Mouse (Mus musculus) embryonic stem cell, embryonic (primary cell): ENCODE measurements around the gene Ankrd13b.

ENCODE experiments used
- CTCF ChIA-PET, 4 experiments: fragments of 300-600 bp in 2 of 4; fragments of 350-600 bp in 2 of 4; sonication (Branson Sonifier 250); formaldehyde crosslinking; loops; one replicate each; lab custom pipeline; 2022; ENCODE audit warnings: inconsistent platforms in 2 of 4; lab: Charles Lee
- POLR2A ChIA-PET, 4 experiments: fragments of 300-600 bp in 2 of 4; fragments of 350-600 bp in 2 of 4; sonication (Branson Sonifier 250); formaldehyde crosslinking; loops; one replicate each; lab custom pipeline; 2022; ENCODE audit warnings: antibody characterized with exemption in 4 of 4, inconsistent platforms in 1 of 4; lab: Charles Lee

Ankrd13b gene

DNA sequence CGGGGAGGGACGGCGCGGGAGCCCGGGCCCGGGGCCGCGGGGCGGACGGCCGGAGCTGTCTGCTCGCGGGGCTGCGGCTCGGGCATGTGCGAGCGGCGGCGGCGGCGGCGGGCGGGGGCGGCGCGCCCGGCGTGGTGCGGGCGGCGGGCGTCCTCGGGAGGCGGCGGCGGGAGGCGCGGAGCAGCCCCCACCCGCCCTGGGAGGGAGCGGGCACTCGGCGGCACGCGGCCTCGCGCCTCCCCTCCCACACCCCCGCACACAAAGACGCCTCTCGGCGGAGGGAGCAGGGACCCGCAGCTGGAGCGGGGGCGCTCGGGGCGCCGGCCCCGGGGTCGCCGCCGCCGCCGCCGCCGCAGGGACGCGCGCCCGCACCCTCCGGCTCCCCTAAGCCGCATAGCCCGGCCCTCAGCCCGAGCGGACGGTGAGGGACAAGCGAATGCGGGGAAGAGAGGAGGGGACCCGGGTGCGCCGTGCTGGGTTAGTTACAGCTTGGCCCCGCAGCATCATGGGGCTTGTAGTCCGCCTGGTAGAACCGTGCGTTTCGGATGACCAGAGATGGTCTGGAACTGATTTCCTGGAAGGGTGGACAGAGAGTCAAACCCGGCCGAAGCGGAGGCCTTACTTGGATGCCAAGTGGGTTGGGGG, at the start of gene Ankrd13b:
Gene Ankrd13b, minus strand, starts transcription at position 88 of the 645 bp plus-strand sequence.
- CTCF ChIA-PET = interaction anchor here in 3 of 4 experiments (0.6 to 3.3 kb wide), 16 partner anchors 11 to 184 kb away, joined by 3 to 22 read pairs (median 4); no protein-coding TSS in a partner anchor
- POLR2A ChIA-PET = interaction anchor here in 3 of 4 experiments (0.6 to 11.6 kb wide), 14 partner anchors 11 to 561 kb away, joined by 3 to 210 read pairs (median 4); partner anchors contain the start of genes Abhd15 (in 1 of the 3), Phf12 (in 1 of the 3), Taok1 (in 1 of the 3) and Trp53i13 (in 1 of the 3)

GRCm38 (mm10) chr11:77532202-77532846, 42.8 kb upstream of the Ankrd13b start:
- ChIA-PET CTCF (interaction anchor here in 1 of 4 experiments (0.6 kb wide), 1 partner anchor 495 kb away, joined by 5 read pairs; no protein-coding TSS in a partner anchor), POLR2A (no interaction called here)

DNA sequence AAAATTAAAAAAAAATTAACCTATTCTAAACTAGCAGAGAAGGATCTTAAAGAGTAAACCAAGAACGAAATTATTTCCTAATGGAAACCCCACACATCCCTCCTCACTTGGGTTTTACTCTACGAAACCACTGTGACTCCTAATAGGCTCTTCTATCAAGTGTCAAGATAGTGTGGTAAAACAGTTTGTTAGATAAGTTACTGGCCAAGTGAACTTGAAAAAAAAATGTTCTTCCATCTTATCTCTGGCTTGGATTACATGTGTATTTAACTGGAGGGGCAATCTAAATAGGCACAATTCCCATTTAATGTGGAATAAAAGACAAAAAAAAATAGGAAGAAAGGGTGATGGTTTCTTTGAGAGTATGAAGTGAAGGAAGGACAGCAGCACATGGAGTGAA, 41.4 kb upstream of the Ankrd13b start:
- CTCF ChIA-PET = no interaction called here
- POLR2A ChIA-PET = no interaction called here

- ChIA-PET CTCF (interaction anchor here in 1 of 4 experiments (0.7 kb wide), 1 partner anchor 549 kb away, joined by 3 read pairs; no protein-coding TSS in a partner anchor), POLR2A (interaction anchor here in 1 of 4 experiments (0.7 to 2.8 kb wide), 5 partner anchors 10 to 247 kb away, joined by 3 to 21 read pairs (median 5); partner anchors contain the start of genes Abhd15 and Trp53i13)
Observed at GRCm38 (mm10) chr11:77529644-77530043, 40.2 kb upstream of the Ankrd13b start.

DNA sequence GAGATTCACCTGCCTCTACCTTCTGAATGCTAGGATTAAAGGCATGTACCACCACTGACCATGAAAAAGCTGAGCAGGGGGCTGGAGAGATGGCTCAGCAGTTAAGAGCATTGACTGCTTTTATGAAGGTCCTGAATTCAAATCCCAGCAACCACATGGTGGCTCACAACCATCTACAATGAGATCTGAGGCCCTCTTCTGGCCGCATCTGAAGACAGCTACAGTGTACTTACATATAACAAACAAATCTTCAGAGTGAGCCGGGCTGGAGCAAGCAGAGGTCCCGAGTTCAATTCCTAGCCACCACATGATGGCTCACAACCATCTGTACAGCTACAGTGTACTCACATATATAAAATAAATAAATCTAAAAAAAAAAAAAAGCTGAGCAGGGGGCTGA, 38.9 kb upstream of the Ankrd13b start:
- CTCF ChIA-PET = interaction anchor here (0.6 to 1.5 kb wide), 27 partner anchors 9 to 849 kb away, joined by 3 to 13 read pairs (median 3); partner anchors contain the start of genes Abhd15 (in 1 of the 4) and Gm10392 (in 1 of the 4)
- POLR2A ChIA-PET = interaction anchor here in 3 of 4 experiments (0.5 to 2.8 kb wide), 19 partner anchors 9 to 101 kb away, joined by 3 to 21 read pairs (median 3); partner anchors contain the start of genes Abhd15 (in 2 of the 3), Trp53i13 (in 2 of the 3), Git1 (in 1 of the 3) and Gm10392 (in 1 of the 3)

- ChIA-PET CTCF (interaction anchor here in 1 of 4 experiments (0.9 kb wide), 1 partner anchor 99 kb away, joined by 3 read pairs; no protein-coding TSS in a partner anchor), POLR2A (interaction anchor here in 1 of 4 experiments (1.1 kb wide), 1 partner anchor 8 kb away, joined by 3 read pairs; no protein-coding TSS in a partner anchor)
Observed at GRCm38 (mm10) chr11:77525804-77526486, 36.5 kb upstream of the Ankrd13b start.

DNA sequence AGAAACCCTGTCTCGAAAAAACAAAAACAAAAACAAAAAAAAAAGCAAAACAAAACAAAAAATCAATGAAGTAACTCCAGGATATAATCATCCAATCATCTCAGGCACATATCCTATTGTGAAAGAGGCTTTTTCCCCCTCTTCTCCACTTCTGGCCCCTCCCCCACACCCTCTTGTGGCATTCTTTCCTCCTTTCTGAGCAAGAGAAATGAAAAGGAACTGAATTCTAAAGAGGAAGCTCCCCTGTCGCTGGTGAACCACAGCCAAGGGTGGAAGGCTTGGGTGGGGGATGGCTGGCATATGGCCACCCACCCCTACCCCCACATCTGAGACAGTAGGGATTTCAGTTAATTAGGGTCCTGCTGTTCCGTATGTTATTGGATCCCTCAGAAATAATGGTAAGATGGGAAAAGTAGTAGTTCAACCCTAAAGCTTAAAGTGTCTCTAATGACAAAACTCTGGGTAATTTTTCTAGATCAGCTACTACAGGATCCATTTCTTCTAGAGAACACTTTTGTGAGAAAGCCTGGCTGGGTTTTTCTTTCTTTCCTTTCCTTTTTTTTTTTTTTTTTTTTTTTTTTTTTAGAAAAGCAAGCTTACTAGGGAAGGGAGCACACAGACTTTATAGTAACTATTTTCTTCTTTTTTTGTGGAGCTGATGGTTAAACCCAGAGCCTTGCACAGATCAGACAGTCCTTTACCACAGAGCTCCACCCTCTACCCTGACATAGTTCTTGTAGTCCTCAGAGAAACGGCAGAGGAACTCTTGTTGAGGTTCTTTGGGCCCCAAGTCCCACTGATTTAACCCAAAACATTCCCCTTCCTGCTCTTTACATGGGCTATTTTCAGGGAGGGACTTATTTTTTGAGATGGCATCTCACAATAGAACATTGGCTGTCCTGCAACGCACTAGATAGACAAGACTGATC, 31.4 kb upstream of the Ankrd13b start:
- CTCF ChIA-PET = interaction anchor here in 3 of 4 experiments (0.6 to 2.0 kb wide), 7 partner anchors 13 to 468 kb away, joined by 3 to 12 read pairs (median 4); no protein-coding TSS in a partner anchor
- POLR2A ChIA-PET = interaction anchor here in 3 of 4 experiments (0.6 to 2.2 kb wide), 16 partner anchors 8 to 1836 kb away, joined by 3 to 7 read pairs (median 3); partner anchors contain the start of gene Rpl23a (in 1 of the 3)

DNA sequence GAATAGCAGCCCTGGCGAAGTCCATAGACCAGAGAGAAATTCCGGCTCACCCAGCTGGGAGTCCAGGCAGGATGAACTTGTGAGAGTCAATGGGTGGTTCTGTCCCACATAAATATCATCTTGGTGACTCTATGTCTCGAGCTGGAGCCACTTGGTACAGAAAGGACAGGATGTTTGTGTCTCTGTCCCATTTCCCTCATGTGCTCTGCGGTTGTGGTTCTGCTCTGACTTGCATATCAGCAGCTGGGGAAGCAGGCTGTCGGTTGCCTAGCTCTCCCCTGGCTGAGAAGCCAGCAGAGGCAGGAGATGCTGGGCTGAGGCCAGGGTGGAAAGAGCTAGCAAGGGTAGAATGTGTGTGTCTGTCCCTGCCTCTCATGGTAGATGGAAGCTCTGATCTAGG, 29.6 kb upstream of the Ankrd13b start, which contains the start of gene Gm10392:
Gene Gm10392, minus strand, starts transcription at position 156 of the 400 bp plus-strand sequence.
- ChIA-PET POLR2A (interaction anchor here in 3 of 4 experiments (0.5 to 1.6 kb wide), 13 partner anchors 9 to 133 kb away, joined by 3 to 9 read pairs (median 3); partner anchors contain the start of gene Taok1 (in 1 of the 3)), CTCF (interaction anchor here in 2 of 4 experiments (1.1 to 2.0 kb wide), 5 partner anchors 9 to 18 kb away, joined by 3 to 7 read pairs (median 4); no protein-coding TSS in a partner anchor)

DNA sequence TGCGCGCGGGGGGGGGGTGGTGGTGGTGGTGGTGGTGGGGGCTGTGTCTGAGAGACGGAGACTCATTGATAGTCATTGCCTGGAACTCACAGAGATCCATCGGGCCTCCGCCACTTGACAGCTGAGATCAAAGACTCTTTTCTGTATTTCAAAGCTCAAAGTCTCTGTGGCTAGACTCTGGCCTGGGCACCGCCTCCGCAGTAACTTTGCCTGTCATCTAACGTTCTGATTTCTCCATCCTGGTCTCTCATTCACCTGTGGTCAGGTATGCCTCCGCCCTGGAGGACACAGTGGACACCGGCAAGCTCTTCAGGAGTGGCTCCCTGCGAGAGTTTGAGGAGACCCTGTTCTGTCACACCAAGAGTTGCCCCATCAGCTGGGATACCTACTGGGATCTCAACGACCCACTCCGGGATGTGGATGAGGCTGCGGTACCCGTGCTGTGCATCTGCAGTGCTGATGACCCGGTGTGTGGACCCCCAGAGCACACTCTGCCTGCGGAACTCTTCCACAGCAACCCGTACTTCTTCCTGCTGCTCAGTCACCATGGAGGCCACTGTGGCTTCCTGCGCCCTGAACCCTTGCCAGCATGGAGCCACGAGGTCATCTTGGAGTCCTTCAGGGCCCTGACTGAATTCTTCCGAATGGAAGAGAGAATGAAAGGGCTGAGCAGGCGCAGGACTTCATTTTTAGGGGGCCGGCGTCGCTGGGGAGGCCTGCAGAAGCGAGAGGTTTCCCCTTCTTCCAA, 28.7 kb upstream of the Ankrd13b start:
- ChIA-PET CTCF (interaction anchor here (0.5 to 1.8 kb wide), 5 partner anchors 10 to 44 kb away, joined by 3 to 14 read pairs (median 4); no protein-coding TSS in a partner anchor), POLR2A (interaction anchor here in 2 of 4 experiments (1.0 to 16.4 kb wide), 4 partner anchors 8 to 51 kb away, joined by 3 to 210 read pairs (median 4); partner anchors contain the start of genes Ankrd13b (in 1 of the 2) and Git1 (in 1 of the 2))

- POLR2A ChIA-PET = interaction anchor here in 3 of 4 experiments (0.6 to 16.4 kb wide), 14 partner anchors 12 to 831 kb away, joined by 3 to 210 read pairs (median 3); partner anchors contain the start of genes Ankrd13b (in 1 of the 3), Git1 (in 1 of the 3) and Taok1 (in 1 of the 3)
- CTCF ChIA-PET = interaction anchor here in 2 of 4 experiments (0.6 to 1.8 kb wide), 7 partner anchors 9 to 221 kb away, joined by 3 to 14 read pairs (median 4); no protein-coding TSS in a partner anchor
Observed at GRCm38 (mm10) chr11:77516553-77517425, 27.3 kb upstream of the Ankrd13b start.

DNA sequence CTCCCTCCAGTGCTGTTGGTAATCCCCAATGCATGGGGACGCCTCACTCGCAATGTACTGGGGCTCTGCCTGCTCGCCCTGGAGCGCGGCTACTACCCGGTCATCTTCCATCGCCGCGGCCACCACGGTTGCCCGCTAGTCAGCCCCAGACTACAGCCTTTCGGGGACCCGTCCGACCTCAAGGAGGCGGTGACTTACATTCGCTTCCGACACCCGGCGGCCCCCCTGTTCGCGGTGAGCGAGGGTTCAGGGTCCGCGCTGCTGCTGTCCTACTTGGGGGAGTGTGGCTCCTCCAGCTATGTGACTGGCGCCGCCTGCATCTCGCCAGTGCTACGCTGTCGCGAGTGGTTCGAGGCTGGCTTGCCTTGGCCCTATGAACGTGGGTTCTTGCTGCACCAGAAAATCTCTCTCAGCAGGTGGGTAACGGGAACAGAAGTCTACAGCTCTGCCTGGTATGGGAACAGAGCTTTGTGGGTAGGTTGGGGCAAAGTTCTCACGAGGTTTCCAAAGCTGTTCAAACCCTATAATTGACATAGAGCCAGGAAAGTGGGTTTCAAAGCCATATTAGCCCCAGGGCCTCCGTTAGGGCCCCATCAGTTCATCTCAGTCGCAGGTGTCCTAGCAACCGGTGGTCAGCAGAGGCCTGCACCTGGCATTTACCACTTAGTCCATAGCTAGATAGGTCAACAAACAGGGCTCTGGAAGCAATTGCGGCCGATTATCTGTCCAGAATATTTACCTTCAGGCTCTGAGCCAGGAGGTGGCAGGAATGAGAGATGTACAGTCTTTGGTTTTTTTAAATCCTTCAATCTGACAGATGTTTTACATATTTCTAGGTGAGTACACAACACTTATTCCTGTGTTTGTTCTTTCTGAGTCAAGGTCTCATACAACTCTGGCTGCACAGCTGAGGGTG, 26.4 kb upstream of the Ankrd13b start, which contains the start of gene Trp53i13:
Gene Trp53i13, minus strand, starts transcription at position 344 of the 916 bp plus-strand sequence.
- ChIA-PET POLR2A (interaction anchor here in 3 of 4 experiments (0.5 to 16.4 kb wide), 21 partner anchors 13 to 832 kb away, joined by 3 to 210 read pairs (median 3); partner anchors contain the start of genes Git1 (in 3 of the 3), Ankrd13b (in 1 of the 3), Nufip2 (in 1 of the 3) and Taok1 (in 1 of the 3)), CTCF (interaction anchor here (0.5 to 6.4 kb wide), 11 partner anchors 8 to 221 kb away, joined by 3 to 32 read pairs (median 4); partner anchors contain the start of genes Git1 (in 1 of the 4) and Taok1 (in 1 of the 4))

DNA sequence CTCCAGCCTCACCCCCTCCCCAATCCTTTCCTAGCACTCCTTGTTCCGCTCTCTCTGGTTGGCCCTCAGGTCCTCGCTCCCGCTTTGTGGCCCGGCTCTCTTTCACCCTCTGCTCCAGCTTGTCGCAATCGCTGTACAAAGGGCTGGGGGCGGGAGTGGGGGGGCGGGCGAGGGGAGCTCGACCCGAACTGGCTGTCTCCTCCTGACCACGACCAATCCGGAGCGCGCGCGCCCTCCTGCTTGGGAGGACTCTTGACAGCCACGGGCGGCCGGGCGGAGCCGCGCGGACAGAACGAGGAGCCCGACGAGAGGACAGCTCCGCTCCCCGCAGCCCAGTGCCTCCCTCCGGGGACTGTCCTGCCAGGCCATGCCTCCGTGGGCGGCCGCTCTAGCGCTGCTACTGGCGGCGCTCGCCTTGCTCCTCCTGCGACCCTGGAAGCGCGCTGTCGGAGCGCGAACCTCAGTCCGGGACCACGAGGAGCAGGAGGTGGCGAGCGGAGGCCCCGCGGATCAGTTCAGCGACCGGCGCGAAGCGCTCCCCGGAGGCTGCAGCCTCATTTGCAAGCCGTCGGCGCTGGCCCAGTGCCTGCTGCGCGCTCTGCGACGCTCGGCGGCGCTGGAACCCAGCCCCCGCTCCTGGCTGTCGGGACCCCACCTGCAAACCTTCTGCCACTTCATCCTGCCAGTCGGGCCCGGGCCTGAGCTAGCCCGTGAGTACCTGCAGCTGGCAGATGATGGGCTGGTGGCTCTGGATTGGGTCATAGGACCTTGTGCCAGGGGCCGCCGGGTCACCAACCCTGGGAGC, 25.6 kb upstream of the Ankrd13b start, which contains the start of gene Abhd15:
Gene Abhd15, plus strand, starts transcription at position 290 of the 805 bp plus-strand sequence.
- CTCF ChIA-PET = interaction anchor here in 3 of 4 experiments (0.5 to 6.4 kb wide), 10 partner anchors 12 to 93 kb away, joined by 3 to 32 read pairs (median 4); partner anchors contain the start of genes Git1 (in 1 of the 3) and Taok1 (in 1 of the 3)
- POLR2A ChIA-PET = interaction anchor here in 3 of 4 experiments (0.6 to 16.4 kb wide), 27 partner anchors 12 to 751 kb away, joined by 3 to 210 read pairs (median 4); partner anchors contain the start of genes Git1 (in 3 of the 3), Taok1 (in 2 of the 3), Ankrd13b (in 1 of the 3) and Gosr1 (in 1 of the 3)
